Mouse (Mus musculus): ENCODE results near the gene Snx29.

GRCm38 (mm10) chr16:11461612-11462011 is 138.9 kb downstream of the Snx29 start:
- TF ChIP-seq CTCF (IDR thresholded peaks at IDR 0.05; ENCODE audit: low read depth, low read length) (no peak), POLR2A (IDR thresholded peaks at IDR 0.05; ENCODE audit: extremely low read depth, insufficient read depth, low read length) (no peak)
